Mouse (Mus musculus): Measurements from ENCODE around the gene Sorcs1. TPM values are rescaled to one million over a fixed set of nuclear protein-coding genes. Genes with fewer than 3 reads are reported as not detected.

The Sorcs1 gene
- polyA plus RNA-seq, 1 experiment from 2014 or later = 5.6 TPM

- 93% methylated on average over 5 of the region's 5 CpGs for WGBS
- H3K9me3 ChIP-seq = no peaks in the 10 kb centered on the region
- DNase-seq (ENCODE audit: low spot score) = no peak
These were observed 219.9 kb downstream of the Sorcs1 start for GRCm38 (mm10) chr19:50458581-50458980.

GRCm38 (mm10) chr19:50457275-50457892, 221.1 kb downstream of the Sorcs1 start:
- H3K27me3 ChIP-seq (ENCODE audit: insufficient read depth, poor library complexity, severe bottlenecking) = no peaks in the 10 kb centered on the region
- DNase-seq (ENCODE audit: low spot score) = no peak
- H3K36me3 ChIP-seq = no peaks in the 10 kb centered on the region
- no peak overlapping the region for H3K4me3 ChIP-seq
- H3K9me3 ChIP-seq = no peaks in the 10 kb centered on the region
- peak overlapping the region; percentile 50; the same call in 1 of the 2 replicates for H3K27ac ChIP-seq
- peaks cover 13% of the 10 kb centered on the region for H3K4me1 ChIP-seq (replicated peaks)
- WGBS = 57% methylated on average over 5 of the region's 5 CpGs

More at GRCm38 (mm10) chr19:50458581-50458980, 219.9 kb downstream of the Sorcs1 start:
- H3K36me3 ChIP-seq = no peaks in the 10 kb centered on the region
- peaks cover 13% of the 10 kb centered on the region for H3K4me1 ChIP-seq (replicated peaks)
- H3K4me3 ChIP-seq = no peak overlapping the region
- H3K27me3 ChIP-seq (ENCODE audit: insufficient read depth, poor library complexity, severe bottlenecking) = no peaks in the 10 kb centered on the region
- no peak overlapping the region for H3K27ac ChIP-seq

GRCm38 (mm10) chr19:50441099-50441498, 237.3 kb downstream of the Sorcs1 start:
- H3K27me3 ChIP-seq (ENCODE audit: insufficient read depth, poor library complexity, severe bottlenecking) = no peaks in the 10 kb centered on the region
- no peaks in the 10 kb centered on the region for H3K9me3 ChIP-seq
- H3K4me1 ChIP-seq (replicated peaks) = peaks cover 41% of the 10 kb centered on the region
- peak; percentile 18 for DNase-seq (ENCODE audit: low spot score)
- peak overlapping the region; percentile 32; the same call in 1 of the 2 replicates for H3K4me3 ChIP-seq
- peak overlapping the region; percentile 82 for H3K27ac ChIP-seq
- 22% methylated on average over 4 of the region's 4 CpGs for WGBS
- no peaks in the 10 kb centered on the region for H3K36me3 ChIP-seq

- Histone ChIP-seq H3K27me3 (ENCODE audit: insufficient read depth, poor library complexity, severe bottlenecking) (no peaks in the 10 kb centered on the region), H3K9me3 (no peaks in the 10 kb centered on the region), H3K4me3 (peak overlapping the region; percentile 32), H3K36me3 (no peaks in the 10 kb centered on the region), H3K4me1 (replicated peaks) (peaks cover 41% of the 10 kb centered on the region), H3K27ac (peak overlapping the region; percentile 82)
- DNase-seq (ENCODE audit: low spot score) = peak; percentile 60
- 3% methylated on average over 11 of the region's 11 CpGs for WGBS
These were observed 238.1 kb downstream of the Sorcs1 start for GRCm38 (mm10) chr19:50440246-50440910.

GRCm38 (mm10) chr19:50439464-50439881, 239.0 kb downstream of the Sorcs1 start:
- whole genome bisulfite sequencing = 8% methylated on average over 3 of the region's 3 CpGs
- Histone ChIP-seq H3K4me1 (replicated peaks) (peaks cover 41% of the 10 kb centered on the region), H3K4me3 (peak overlapping the region; percentile 32), H3K27ac (peak overlapping the region; percentile 82), H3K36me3 (no peaks in the 10 kb centered on the region), H3K27me3 (ENCODE audit: insufficient read depth, poor library complexity, severe bottlenecking) (no peaks in the 10 kb centered on the region), H3K9me3 (no peaks in the 10 kb centered on the region)
- DNase-seq (ENCODE audit: low spot score) = peak; percentile 6

- Histone ChIP-seq H3K4me3 (no peak overlapping the region), H3K4me1 (replicated peaks) (peaks cover 21% of the 10 kb centered on the region), H3K27ac (no peak overlapping the region), H3K9me3 (no peaks in the 10 kb centered on the region), H3K36me3 (no peaks in the 10 kb centered on the region), H3K27me3 (ENCODE audit: insufficient read depth, poor library complexity, severe bottlenecking) (no peaks in the 10 kb centered on the region)
- WGBS = 80% methylated on average over 1 of the region's 1 CpGs
- DNase-seq (ENCODE audit: low spot score) = no peak
These were observed 255.5 kb downstream of the Sorcs1 start for GRCm38 (mm10) chr19:50422928-50423327.

- H3K27me3 ChIP-seq (ENCODE audit: insufficient read depth, poor library complexity, severe bottlenecking) = no peaks in the 10 kb centered on the region
These were observed 259.3 kb downstream of the Sorcs1 start for GRCm38 (mm10) chr19:50418962-50419720.

GRCm38 (mm10) chr19:50410561-50410960, 267.9 kb downstream of the Sorcs1 start:
- whole genome bisulfite sequencing = 83% methylated on average over 3 of the region's 3 CpGs
- Histone ChIP-seq H3K4me1 (replicated peaks) (no peaks in the 10 kb centered on the region), H3K36me3 (no peaks in the 10 kb centered on the region), H3K9me3 (no peaks in the 10 kb centered on the region), H3K4me3 (no peak overlapping the region), H3K27me3 (ENCODE audit: insufficient read depth, poor library complexity, severe bottlenecking) (no peaks in the 10 kb centered on the region), H3K27ac (no peak overlapping the region)
- DNase-seq (ENCODE audit: low spot score) = no peak

More at GRCm38 (mm10) chr19:50418962-50419720, 259.3 kb downstream of the Sorcs1 start:
- H3K4me3 ChIP-seq = no peak overlapping the region
- no peaks in the 10 kb centered on the region for H3K9me3 ChIP-seq
- H3K27ac ChIP-seq = no peak overlapping the region
- no peak for DNase-seq (ENCODE audit: low spot score)
- WGBS = 56% methylated on average over 14 of the region's 14 CpGs
- H3K4me1 ChIP-seq (replicated peaks) = peaks cover 13% of the 10 kb centered on the region
- no peaks in the 10 kb centered on the region for H3K36me3 ChIP-seq

- no peak for DNase-seq (ENCODE audit: low spot score)
- Histone ChIP-seq H3K27ac (no peak overlapping the region), H3K9me3 (no peaks in the 10 kb centered on the region), H3K4me3 (no peak overlapping the region), H3K27me3 (ENCODE audit: insufficient read depth, poor library complexity, severe bottlenecking) (no peaks in the 10 kb centered on the region), H3K4me1 (replicated peaks) (no peaks in the 10 kb centered on the region), H3K36me3 (no peaks in the 10 kb centered on the region)
- 95% methylated on average over 2 of the region's 2 CpGs for WGBS
These were observed 280.1 kb downstream of the Sorcs1 start for GRCm38 (mm10) chr19:50398341-50398740.

- H3K27ac ChIP-seq = no peak overlapping the region
- DNase-seq (ENCODE audit: low spot score) = no peak
- H3K36me3 ChIP-seq = no peaks in the 10 kb centered on the region
- H3K4me3 ChIP-seq = no peak overlapping the region
- H3K27me3 ChIP-seq (ENCODE audit: insufficient read depth, poor library complexity, severe bottlenecking) = no peaks in the 10 kb centered on the region
- H3K9me3 ChIP-seq = no peaks in the 10 kb centered on the region
- WGBS = 90% methylated on average over 6 of the region's 6 CpGs
- H3K4me1 ChIP-seq (replicated peaks) = no peaks in the 10 kb centered on the region
These were observed 282.7 kb downstream of the Sorcs1 start for GRCm38 (mm10) chr19:50395731-50396130.

GRCm38 (mm10) chr19:50394101-50394500, 284.3 kb downstream of the Sorcs1 start:
- H3K27ac ChIP-seq = no peak overlapping the region
- no peak overlapping the region for H3K4me3 ChIP-seq
- H3K27me3 ChIP-seq (ENCODE audit: insufficient read depth, poor library complexity, severe bottlenecking) = no peaks in the 10 kb centered on the region
- H3K4me1 ChIP-seq (replicated peaks) = no peaks in the 10 kb centered on the region
- H3K9me3 ChIP-seq = no peaks in the 10 kb centered on the region
- H3K36me3 ChIP-seq = no peaks in the 10 kb centered on the region
- no peak for DNase-seq (ENCODE audit: low spot score)
- 90% methylated on average over 5 of the region's 5 CpGs for WGBS

GRCm38 (mm10) chr19:50389925-50390552, 288.4 kb downstream of the Sorcs1 start:
- H3K9me3 ChIP-seq = peaks cover 4% of the 10 kb centered on the region
- DNase-seq (ENCODE audit: low spot score) = no peak
- WGBS = 85% methylated on average over 9 of the region's 9 CpGs
- no peaks in the 10 kb centered on the region for H3K4me1 ChIP-seq (replicated peaks)
- H3K4me3 ChIP-seq = no peak overlapping the region
- H3K27ac ChIP-seq = no peak overlapping the region
- H3K27me3 ChIP-seq (ENCODE audit: insufficient read depth, poor library complexity, severe bottlenecking) = no peaks in the 10 kb centered on the region
- H3K36me3 ChIP-seq = no peaks in the 10 kb centered on the region

Data from hindbrain, embryonic 10.5 days (tissue).